Mouse (Mus musculus): ENCODE measurements around the gene Paqr6. TPM values are rescaled to one million over a fixed set of nuclear protein-coding genes. Genes with fewer than 3 reads are reported as not detected.

Gene Paqr6
- not detected in 2 replicates for polyA plus RNA-seq (2012; ENCODE audit: insufficient read depth, insufficient read length, missing spikeins)

- no peak within 1 kb of the TSS for H3K4me3 ChIP-seq (ENCODE audit: insufficient read depth, low read length)
- TF ChIP-seq CTCF (IDR thresholded peaks at IDR 0.05; ENCODE audit: low read depth, low read length) (no peak), POLR2A (IDR thresholded peaks at IDR 0.05; ENCODE audit: borderline replicate concordance, low read depth, low read length) (no peak)
- no peak within 1 kb of the TSS for H3K27ac ChIP-seq (ENCODE audit: insufficient read depth, low read depth, low read length)
- no peaks in the 10 kb centered on the region for H3K4me1 ChIP-seq (ENCODE audit: control insufficient read depth, insufficient read depth, low read length)
Measured at GRCm38 (mm10) chr3:88364337-88364736, at the start of gene Paqr6. Gene Paqr6 (plus strand): TSS chr3:88364584.

GRCm38 (mm10) chr3:88324951-88325405 lies 39.4 kb upstream of the Paqr6 start, which contains the start of gene Glmp:
Gene Glmp (plus strand): TSS chr3:88325023.
- Histone ChIP-seq H3K4me1 (ENCODE audit: control insufficient read depth, insufficient read depth, low read length) (peaks cover 7% of the 10 kb centered on the region; the same call in 1 of the 2 replicates), H3K27ac (ENCODE audit: insufficient read depth, low read depth, low read length) (peak within 1 kb of the TSS; percentile 50), H3K4me3 (ENCODE audit: insufficient read depth, low read length) (peak within 1 kb of the TSS; percentile 80)
- TF ChIP-seq CTCF (IDR thresholded peaks at IDR 0.05; ENCODE audit: low read depth, low read length), result no peak
- TF ChIP-seq POLR2A (IDR thresholded peaks at IDR 0.05; ENCODE audit: borderline replicate concordance, low read depth, low read length), result peak; percentile 58; the same call in 1 of the 2 replicates

- H3K4me1 ChIP-seq (ENCODE audit: control insufficient read depth, insufficient read depth, low read length), result peaks cover 8% of the 10 kb centered on the region
- H3K27ac ChIP-seq (ENCODE audit: insufficient read depth, low read depth, low read length), result no peak overlapping the region
- TF ChIP-seq CTCF (IDR thresholded peaks at IDR 0.05; ENCODE audit: low read depth, low read length), result no peak
- TF ChIP-seq POLR2A (IDR thresholded peaks at IDR 0.05; ENCODE audit: borderline replicate concordance, low read depth, low read length), result no peak
- no peak overlapping the region for H3K4me3 ChIP-seq (ENCODE audit: insufficient read depth, low read length)
Measured at GRCm38 (mm10) chr3:88328956-88329355, 35.4 kb upstream of the Paqr6 start.

GRCm38 (mm10) chr3:88331282-88331681 lies 33.1 kb upstream of the Paqr6 start:
- no peak overlapping the region for H3K27ac ChIP-seq (ENCODE audit: insufficient read depth, low read depth, low read length)
- H3K4me3 ChIP-seq (ENCODE audit: insufficient read depth, low read length), result no peak overlapping the region
- H3K4me1 ChIP-seq (ENCODE audit: control insufficient read depth, insufficient read depth, low read length), result peaks cover 10% of the 10 kb centered on the region; the same call in 1 of the 2 replicates
- TF ChIP-seq CTCF (IDR thresholded peaks at IDR 0.05; ENCODE audit: low read depth, low read length) (peak; percentile 84; the same call in 1 of the 2 replicates), POLR2A (IDR thresholded peaks at IDR 0.05; ENCODE audit: borderline replicate concordance, low read depth, low read length) (no peak)

GRCm38 (mm10) chr3:88334029-88334658 lies 30.2 kb upstream of the Paqr6 start:
- H3K4me1 ChIP-seq (ENCODE audit: control insufficient read depth, insufficient read depth, low read length), result peaks cover 20% of the 10 kb centered on the region
- no peak overlapping the region for H3K27ac ChIP-seq (ENCODE audit: insufficient read depth, low read depth, low read length)
- no peak overlapping the region for H3K4me3 ChIP-seq (ENCODE audit: insufficient read depth, low read length)
- TF ChIP-seq CTCF (IDR thresholded peaks at IDR 0.05; ENCODE audit: low read depth, low read length), result no peak
- TF ChIP-seq POLR2A (IDR thresholded peaks at IDR 0.05; ENCODE audit: borderline replicate concordance, low read depth, low read length), result no peak

- Histone ChIP-seq H3K27ac (ENCODE audit: insufficient read depth, low read depth, low read length) (peak overlapping the region; percentile 95), H3K4me1 (ENCODE audit: control insufficient read depth, insufficient read depth, low read length) (peaks cover 21% of the 10 kb centered on the region), H3K4me3 (ENCODE audit: insufficient read depth, low read length) (peak overlapping the region; percentile 96)
- no peak for TF ChIP-seq CTCF (IDR thresholded peaks at IDR 0.05; ENCODE audit: low read depth, low read length)
Measured at GRCm38 (mm10) chr3:88334902-88335435, 29.4 kb upstream of the Paqr6 start.

GRCm38 (mm10) chr3:88335436-88336053 lies 28.8 kb upstream of the Paqr6 start:
- no peak for TF ChIP-seq POLR2A (IDR thresholded peaks at IDR 0.05; ENCODE audit: borderline replicate concordance, low read depth, low read length)
- TF ChIP-seq CTCF (IDR thresholded peaks at IDR 0.05; ENCODE audit: low read depth, low read length), result no peak
- peak overlapping the region; percentile 96 for H3K4me3 ChIP-seq (ENCODE audit: insufficient read depth, low read length)
- H3K27ac ChIP-seq (ENCODE audit: insufficient read depth, low read depth, low read length), result peak overlapping the region; percentile 95
- H3K4me1 ChIP-seq (ENCODE audit: control insufficient read depth, insufficient read depth, low read length), result peaks cover 21% of the 10 kb centered on the region

- Histone ChIP-seq H3K27ac (ENCODE audit: insufficient read depth, low read depth, low read length) (peak within 1 kb of the TSS; percentile 95), H3K4me1 (ENCODE audit: control insufficient read depth, insufficient read depth, low read length) (peaks cover 23% of the 10 kb centered on the region), H3K4me3 (ENCODE audit: insufficient read depth, low read length) (peak within 1 kb of the TSS; percentile 96)
- TF ChIP-seq CTCF (IDR thresholded peaks at IDR 0.05; ENCODE audit: low read depth, low read length) (no peak), POLR2A (IDR thresholded peaks at IDR 0.05; ENCODE audit: borderline replicate concordance, low read depth, low read length) (peak; percentile 74)
Measured at GRCm38 (mm10) chr3:88336058-88337013, 28.0 kb upstream of the Paqr6 start, which contains the start of the genes Tmem79 and Smg5. Gene Tmem79 (minus strand): TSS chr3:88336148. Gene Smg5 (plus strand): TSS chr3:88336260.

Data from bone marrow macrophage, adult 2 months (primary cell).